Comparison of ENCODE assay signal across 8 mouse cellular contexts in the genomic region with DNA sequence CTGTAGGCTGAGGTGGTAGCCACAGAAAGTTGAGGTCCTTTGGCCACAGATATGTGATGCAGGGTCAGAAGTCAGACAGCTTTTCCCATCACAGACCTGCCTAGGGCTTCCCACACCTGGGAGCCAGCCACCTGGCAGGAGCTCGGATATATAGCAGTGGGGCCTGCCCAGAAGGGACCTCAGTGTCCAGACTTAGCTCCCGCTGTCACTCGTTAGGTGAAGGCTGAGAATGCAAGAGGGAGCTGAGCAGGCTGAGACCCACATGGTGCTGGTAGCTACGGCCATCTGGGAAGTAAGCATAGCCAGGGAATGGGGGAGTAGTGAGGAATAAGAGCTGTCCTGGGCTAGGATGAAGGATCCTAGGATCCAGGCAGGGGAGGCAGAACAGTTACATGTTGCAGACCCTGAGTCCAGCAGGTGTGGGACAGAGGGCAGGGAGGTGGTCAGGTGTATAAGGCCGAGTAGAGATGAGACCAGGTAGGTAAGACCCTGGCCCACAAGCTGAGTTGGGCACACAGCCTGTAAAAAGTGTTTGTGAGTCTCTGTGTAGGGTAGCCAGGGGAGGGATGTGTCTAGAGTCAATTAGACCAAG. TPM values are rescaled to one million over a fixed set of nuclear protein-coding genes. Genes with fewer than 3 reads are reported as not detected.
DNase-seq lines count a peak whose midpoint lies in the region; ATAC-seq and TF ChIP-seq lines count a peak whose summit lies in the region.

No protein-coding gene starts in this region.

- H3K4me1 ChIP-seq in E14TG2a.4 (replicated peaks; ENCODE audit: low read depth, low read length): peaks cover 41% of the 10 kb centered on the region
- peaks cover 28% of the 10 kb centered on the region for H3K4me1 ChIP-seq in heart, embryonic 16.5 days (ENCODE audit: control insufficient read depth, insufficient read depth, low read length)
- H3K4me1 ChIP-seq in liver, embryonic 16.5 days (ENCODE audit: control insufficient read depth, low read depth, low read length): peaks cover 33% of the 10 kb centered on the region

- no peaks in the 10 kb centered on the region for H3K9me3 ChIP-seq in E14TG2a.4 (ENCODE audit: low read length)
- H3K9me3 ChIP-seq in heart, embryonic 16.5 days (replicated peaks; ENCODE audit: control insufficient read depth, low read length): no peaks in the 10 kb centered on the region
- H3K9me3 ChIP-seq in liver, embryonic 16.5 days (replicated peaks; ENCODE audit: control insufficient read depth, low read length): no peaks in the 10 kb centered on the region

- intact Hi-C loops in gastrocnemius, adult 2 months (cut with DNase I): loop anchor here (10.0 kb wide), 2 partner anchors 163 to 313 kb away; partner anchors contain the start of genes Mrgbp and Ogfr

- H3K4me3 ChIP-seq in gastrocnemius, adult 2 months: peak overlapping the region; percentile 93
- peak overlapping the region; percentile 86 for H3K4me3 ChIP-seq in E14TG2a.4 (replicated peaks; ENCODE audit: low read length)
- H3K4me3 ChIP-seq in heart, embryonic 16.5 days (ENCODE audit: low read length): peak overlapping the region; percentile 87
- H3K4me3 ChIP-seq in liver, embryonic 16.5 days (ENCODE audit: low read depth, low read length): no peak overlapping the region

- peak overlapping the region; percentile 30 for H3K9ac ChIP-seq in heart, embryonic 16.5 days (ENCODE audit: low read length)
- H3K9ac ChIP-seq in liver, embryonic 16.5 days (ENCODE audit: low read depth, low read length): no peak overlapping the region

- peaks cover 49% of the 10 kb centered on the region for H3K36me3 ChIP-seq in E14TG2a.4 (ENCODE audit: insufficient read depth, low read length)
- peaks cover 6% of the 10 kb centered on the region for H3K36me3 ChIP-seq in heart, embryonic 16.5 days (ENCODE audit: control insufficient read depth, insufficient read depth)
- no peaks in the 10 kb centered on the region for H3K36me3 ChIP-seq in liver, embryonic 16.5 days (ENCODE audit: control insufficient read depth, insufficient read depth)

- DNase-seq in gastrocnemius, adult 2 months: no peak
- DNase-seq in gastrocnemius, postnatal 10 days: no peak
- no peak for DNase-seq in embryo, embryonic 9.5 days (ENCODE audit: extremely low spot score)
- DNase-seq in MN1 (ENCODE audit: low spot score): no peak
- no peak for DNase-seq in left cerebral cortex, adult 18-20 months (ENCODE audit: low spot score in 2 of 2)

- H3K27me3 ChIP-seq in E14TG2a.4 (ENCODE audit: insufficient read depth, low read length): peaks cover 24% of the 10 kb centered on the region
- H3K27me3 ChIP-seq in heart, embryonic 16.5 days (ENCODE audit: control insufficient read depth, insufficient read depth, low read length): no peaks in the 10 kb centered on the region
- H3K27me3 ChIP-seq in liver, embryonic 16.5 days (ENCODE audit: control insufficient read depth, insufficient read depth, low read depth, low read length): no peaks in the 10 kb centered on the region

- no peak overlapping the region for H3K27ac ChIP-seq in gastrocnemius, adult 2 months
- H3K27ac ChIP-seq in heart, embryonic 16.5 days (ENCODE audit: low read length): no peak overlapping the region
- H3K27ac ChIP-seq in liver, embryonic 16.5 days (ENCODE audit: low read length): no peak overlapping the region

- 68% methylated on average over 5 of the region's 5 CpGs for WGBS in heart, embryonic 16.5 days
- WGBS in liver, embryonic 16.5 days (ENCODE audit: insufficient replicate concordance): 79% methylated on average over 5 of the region's 5 CpGs

- no peak for ATAC-seq in heart, embryonic 16.5 days (replicated peaks; ENCODE audit: extremely low read depth, insufficient read depth, low FRiP score)
- no peak for ATAC-seq in liver, embryonic 16.5 days (ENCODE audit: low read depth)

- peak overlapping the region; percentile 92 for H3K4me2 ChIP-seq in heart, embryonic 16.5 days (ENCODE audit: low read depth, low read length)
- peak overlapping the region; percentile 96 for H3K4me2 ChIP-seq in liver, embryonic 16.5 days (ENCODE audit: low read depth, low read length)

- TF ChIP-seq CTCF in gastrocnemius, adult 2 months (IDR thresholded peaks at IDR 0.05): no peak
- no peak for TF ChIP-seq CTCF in E14TG2a.4 (conservative IDR thresholded peaks at IDR 0.05; ENCODE audit: low read length)

RNA-seq across cellular contexts. Expression of gene Cables2, which starts 1.4 kb away (rescaled TPM):
- 1 to 10 TPM; 9.3 to 9.8 TPM for total RNA-seq in gastrocnemius, adult 2 months (2021)
- total RNA-seq in gastrocnemius, postnatal 10 days (2021): 10 to 100 TPM in 1 of 2 experiments, 1 to 10 TPM in 1; 9.3 to 10.3 TPM
- polyA plus RNA-seq in heart, embryonic 16.5 days (2015; fragmentation: Nextera tagmentation; extraction: Ambion mirVana): 6.1 and 9.9 TPM in 2 replicates
- 1.3 and 1.7 TPM in 2 replicates for polyA plus RNA-seq in liver, embryonic 16.5 days (2015; fragmentation: Nextera tagmentation; extraction: Ambion mirVana)
- total RNA-seq in left cerebral cortex, adult 18-20 months (2021): 10 to 100 TPM; 30.5 to 33.7 TPM

RNA-seq across cellular contexts. Expression of gene Rps21, which starts 14.7 kb away (rescaled TPM):
- 100 to 1,000 TPM; 359 to 473 TPM for total RNA-seq in gastrocnemius, adult 2 months (2021)
- 100 to 1,000 TPM; 545 to 616 TPM for total RNA-seq in gastrocnemius, postnatal 10 days (2021)
- 208 and 247 TPM in 2 replicates for polyA plus RNA-seq in heart, embryonic 16.5 days (2015; fragmentation: Nextera tagmentation; extraction: Ambion mirVana)
- 262 and 314 TPM in 2 replicates for polyA plus RNA-seq in liver, embryonic 16.5 days (2015; fragmentation: Nextera tagmentation; extraction: Ambion mirVana)
- 100 to 1,000 TPM; 728 to 804 TPM for total RNA-seq in left cerebral cortex, adult 18-20 months (2021)

RNA-seq across cellular contexts. Expression of gene Rbbp8nl, which starts 17.8 kb away (rescaled TPM):
- total RNA-seq in gastrocnemius, adult 2 months (2021): not detected
- not detected for total RNA-seq in gastrocnemius, postnatal 10 days (2021)
- 0.05 and 0.22 TPM in 2 replicates for polyA plus RNA-seq in heart, embryonic 16.5 days (2015; fragmentation: Nextera tagmentation; extraction: Ambion mirVana)
- not detected in 2 replicates for polyA plus RNA-seq in liver, embryonic 16.5 days (2015; fragmentation: Nextera tagmentation; extraction: Ambion mirVana)
- total RNA-seq in left cerebral cortex, adult 18-20 months (2021): not detected

RNA-seq across cellular contexts. Expression of gene Lama5, which starts 46.2 kb away (rescaled TPM):
- total RNA-seq in gastrocnemius, adult 2 months (2021): 10 to 100 TPM; 10.5 to 14.8 TPM
- 10 to 100 TPM; 22.5 to 25.9 TPM for total RNA-seq in gastrocnemius, postnatal 10 days (2021)
- 17.7 and 32.1 TPM in 2 replicates for polyA plus RNA-seq in heart, embryonic 16.5 days (2015; fragmentation: Nextera tagmentation; extraction: Ambion mirVana)
- polyA plus RNA-seq in liver, embryonic 16.5 days (2015; fragmentation: Nextera tagmentation; extraction: Ambion mirVana): 2.0 and 2.6 TPM in 2 replicates
- total RNA-seq in left cerebral cortex, adult 18-20 months (2021): 10 to 100 TPM in 1 of 2 experiments, 1 to 10 TPM in 1; 8.2 to 11.2 TPM
